Mouse (Mus musculus) cortical plate, adult 2 months (tissue): ENCODE data around the gene Rbm47.

Source experiments
- CTCF ChIP-seq: fragments of 200-500 bp; IDR thresholded peaks from 2 replicates; pipeline ENCODE4 v1.5.1; 2011; ENCODE audit warnings: mild to moderate bottlenecking, control low read depth, low read length; ENCODE audit not compliant: insufficient read depth; ENCODE audit errors: extremely low read depth
- POLR2A ChIP-seq: fragments of 200-500 bp; IDR thresholded peaks from 2 replicates; pipeline ENCODE4 v1.6.1; 2011; ENCODE audit warnings: mild to moderate bottlenecking, low read length, control low read depth; ENCODE audit not compliant: insufficient read depth; ENCODE audit errors: extremely low read depth

DNA sequence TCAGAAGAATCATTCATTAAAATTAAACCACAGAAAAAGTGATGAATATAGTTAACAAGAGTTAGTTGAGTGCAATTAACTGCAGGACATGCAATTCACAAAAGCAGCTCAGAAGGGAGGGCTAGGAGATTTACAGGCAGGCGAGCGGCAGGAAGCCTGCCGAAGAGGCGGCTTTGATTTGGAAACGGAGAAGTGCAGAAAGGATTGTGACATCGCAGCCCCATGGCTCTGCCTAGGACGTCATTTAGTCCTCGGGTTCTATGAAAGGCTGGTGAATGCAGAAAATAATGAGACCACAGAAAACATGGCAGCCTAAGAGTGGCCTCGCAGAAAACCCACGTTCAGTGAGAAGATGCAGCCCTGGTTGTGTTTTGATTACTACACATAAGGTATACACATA, 34.3 kb downstream of the Rbm47 start:
- TF ChIP-seq POLR2A (no peak), CTCF (no peak)
